Mouse (Mus musculus): ENCODE data around the gene Ssbp4. TPM values are rescaled to one million over a fixed set of nuclear protein-coding genes. Genes with fewer than 3 reads are reported as not detected.

The Ssbp4 gene
- polyA plus RNA-seq, 1 experiment from 2014 or later: 32.5 TPM

- ATAC-seq (peak; percentile 32), DNase-seq (peak; percentile 92)
- H3K4me2 ChIP-seq (ENCODE audit: low read depth, low read length): peak overlapping the region; percentile 88
- H3K4me1 ChIP-seq (ENCODE audit: insufficient read depth): peaks cover 54% of the 10 kb centered on the region
- H3K27me3 ChIP-seq (ENCODE audit: insufficient read depth, low read length): peaks cover 6% of the 10 kb centered on the region; the same call in 1 of the 2 replicates
- peak overlapping the region; percentile 67 for H3K9ac ChIP-seq (replicated peaks)
- peak; percentile 99 for TF ChIP-seq CTCF (IDR thresholded peaks at IDR 0.05; ENCODE audit: low read depth)
- TF ChIP-seq EP300 (IDR thresholded peaks at IDR 0.05; ENCODE audit: low read depth): no peak
- H3K27ac ChIP-seq (ENCODE audit: low read depth): peak overlapping the region; percentile 96
- peak overlapping the region; percentile 50 for H3K4me3 ChIP-seq (ENCODE audit: low read depth, low read length)
- under 1% methylated on average over 6 of the region's 6 CpGs for WGBS (ENCODE audit: insufficient replicate concordance)
- H3K9me3 ChIP-seq (ENCODE audit: low read length): no peaks in the 10 kb centered on the region
- no peaks in the 10 kb centered on the region for H3K36me3 ChIP-seq (replicated peaks; ENCODE audit: insufficient read depth, low read length)
Measured at GRCm38 (mm10) chr8:70611849-70612248, 3.2 kb upstream of the Ssbp4 start.

- Histone ChIP-seq H3K9ac (replicated peaks) (peak overlapping the region; percentile 67), H3K9me3 (ENCODE audit: low read length) (no peaks in the 10 kb centered on the region), H3K4me3 (ENCODE audit: low read depth, low read length) (peak overlapping the region; percentile 50), H3K27ac (ENCODE audit: low read depth) (peak overlapping the region; percentile 96), H3K36me3 (replicated peaks; ENCODE audit: insufficient read depth, low read length) (no peaks in the 10 kb centered on the region), H3K4me2 (ENCODE audit: low read depth, low read length) (peak overlapping the region; percentile 88), H3K27me3 (ENCODE audit: insufficient read depth, low read length) (peaks cover 6% of the 10 kb centered on the region; the same call in 1 of the 2 replicates), H3K4me1 (ENCODE audit: insufficient read depth) (peaks cover 48% of the 10 kb centered on the region)
- TF ChIP-seq EP300 (IDR thresholded peaks at IDR 0.05; ENCODE audit: low read depth) (no peak), CTCF (IDR thresholded peaks at IDR 0.05; ENCODE audit: low read depth) (peak; percentile 96)
- 1% methylated on average over 53 of the region's 54 CpGs for WGBS (ENCODE audit: insufficient replicate concordance)
- ATAC-seq (peak; percentile 29), DNase-seq (peak; percentile 90)
Measured at GRCm38 (mm10) chr8:70610796-70611771, 2.4 kb upstream of the Ssbp4 start.

- under 1% methylated on average over 43 of the region's 45 CpGs for WGBS (ENCODE audit: insufficient replicate concordance)
- ATAC-seq: peak; percentile 54
- TF ChIP-seq CTCF (IDR thresholded peaks at IDR 0.05; ENCODE audit: low read depth) (no peak), EP300 (IDR thresholded peaks at IDR 0.05; ENCODE audit: low read depth) (no peak; the same call in 1 of the 2 replicates)
Measured at GRCm38 (mm10) chr8:70609849-70610795, 1.4 kb upstream of the Ssbp4 start.

GRCm38 (mm10) chr8:70609368-70609848 is 736 bp upstream of the Ssbp4 start:
- peak; percentile 82 for DNase-seq
- Histone ChIP-seq H3K9me3 (ENCODE audit: low read length) (no peaks in the 10 kb centered on the region), H3K4me2 (ENCODE audit: low read depth, low read length) (peak overlapping the region; percentile 88), H3K4me3 (ENCODE audit: low read depth, low read length) (peak overlapping the region; percentile 50), H3K27me3 (ENCODE audit: insufficient read depth, low read length) (peaks cover 6% of the 10 kb centered on the region; the same call in 1 of the 2 replicates), H3K36me3 (replicated peaks; ENCODE audit: insufficient read depth, low read length) (no peaks in the 10 kb centered on the region), H3K4me1 (ENCODE audit: insufficient read depth) (peaks cover 44% of the 10 kb centered on the region), H3K9ac (replicated peaks) (peak overlapping the region; percentile 62), H3K27ac (ENCODE audit: low read depth) (peak overlapping the region; percentile 96)
- ATAC-seq: peak; percentile 52
- WGBS (ENCODE audit: insufficient replicate concordance): under 1% methylated on average over 35 of the region's 39 CpGs
- no peak for TF ChIP-seq EP300 (IDR thresholded peaks at IDR 0.05; ENCODE audit: low read depth)
- no peak for TF ChIP-seq CTCF (IDR thresholded peaks at IDR 0.05; ENCODE audit: low read depth)

More at GRCm38 (mm10) chr8:70609849-70610795, 1.4 kb upstream of the Ssbp4 start:
- Histone ChIP-seq H3K9ac (replicated peaks) (peak overlapping the region; percentile 62), H3K9me3 (ENCODE audit: low read length) (no peaks in the 10 kb centered on the region), H3K36me3 (replicated peaks; ENCODE audit: insufficient read depth, low read length) (no peaks in the 10 kb centered on the region), H3K27ac (ENCODE audit: low read depth) (peak overlapping the region; percentile 96), H3K4me2 (ENCODE audit: low read depth, low read length) (peak overlapping the region; percentile 88), H3K4me1 (ENCODE audit: insufficient read depth) (peaks cover 44% of the 10 kb centered on the region), H3K4me3 (ENCODE audit: low read depth, low read length) (peak overlapping the region; percentile 50), H3K27me3 (ENCODE audit: insufficient read depth, low read length) (peaks cover 6% of the 10 kb centered on the region; the same call in 1 of the 2 replicates)
- DNase-seq: peak; percentile 84

GRCm38 (mm10) chr8:70607898-70608748 is 549 bp downstream of the Ssbp4 start:
- DNase-seq (peak; percentile 61), ATAC-seq (peak; percentile 14)
- Histone ChIP-seq H3K4me1 (ENCODE audit: insufficient read depth) (peaks cover 44% of the 10 kb centered on the region), H3K4me2 (ENCODE audit: low read depth, low read length) (peak overlapping the region; percentile 88), H3K27me3 (ENCODE audit: insufficient read depth, low read length) (peaks cover 6% of the 10 kb centered on the region; the same call in 1 of the 2 replicates), H3K9me3 (ENCODE audit: low read length) (no peaks in the 10 kb centered on the region), H3K9ac (replicated peaks) (peak overlapping the region; percentile 83), H3K4me3 (ENCODE audit: low read depth, low read length) (peak overlapping the region; percentile 74), H3K27ac (ENCODE audit: low read depth) (peak overlapping the region; percentile 96), H3K36me3 (replicated peaks; ENCODE audit: insufficient read depth, low read length) (no peaks in the 10 kb centered on the region)
- no peak for TF ChIP-seq EP300 (IDR thresholded peaks at IDR 0.05; ENCODE audit: low read depth)
- TF ChIP-seq CTCF (IDR thresholded peaks at IDR 0.05; ENCODE audit: low read depth): no peak
- WGBS (ENCODE audit: insufficient replicate concordance): under 1% methylated on average over 80 of the region's 84 CpGs
